Mouse (Mus musculus): ENCODE data around the gene Rab28.
"Not testable (repeated sequence)": the region's sequence is repeated elsewhere in the genome, so short reads cannot be mapped to it uniquely, and the experiment has no call there.

Rab28 gene

DNA sequence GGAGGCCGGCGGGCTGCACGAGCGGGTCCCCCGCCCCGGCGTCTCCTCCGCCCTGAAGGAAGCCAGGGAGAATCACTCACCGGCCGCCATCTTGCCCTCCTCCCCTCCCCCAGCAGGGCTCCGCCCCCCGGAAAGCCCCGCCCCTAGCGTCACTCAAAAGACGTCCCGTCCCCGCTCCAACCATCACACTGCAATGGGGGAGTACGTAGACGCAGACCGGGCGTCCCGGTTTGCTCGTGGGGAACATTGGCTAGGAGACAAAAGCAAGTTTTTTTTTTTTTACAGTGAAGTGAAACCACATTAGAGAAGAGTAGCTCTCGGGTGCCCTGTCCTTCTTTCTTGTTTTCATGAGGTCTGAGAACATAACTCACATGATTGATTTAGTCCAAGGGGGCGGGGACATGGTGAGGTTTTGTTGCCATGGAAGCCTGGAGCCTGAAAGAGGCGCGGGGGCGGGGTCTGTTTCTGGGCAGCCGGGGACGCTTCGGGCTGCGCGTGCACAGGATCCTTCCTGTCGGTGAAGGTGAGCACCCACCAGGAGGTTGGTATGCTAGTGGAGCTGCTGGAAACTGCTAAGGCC is at the start of gene Rab28:
Gene Rab28 (minus strand): TSS at position 107 of the 580 bp plus-strand sequence.
- in situ Hi-C loops (cut with MboI, MseI): no loop called here

DNA sequence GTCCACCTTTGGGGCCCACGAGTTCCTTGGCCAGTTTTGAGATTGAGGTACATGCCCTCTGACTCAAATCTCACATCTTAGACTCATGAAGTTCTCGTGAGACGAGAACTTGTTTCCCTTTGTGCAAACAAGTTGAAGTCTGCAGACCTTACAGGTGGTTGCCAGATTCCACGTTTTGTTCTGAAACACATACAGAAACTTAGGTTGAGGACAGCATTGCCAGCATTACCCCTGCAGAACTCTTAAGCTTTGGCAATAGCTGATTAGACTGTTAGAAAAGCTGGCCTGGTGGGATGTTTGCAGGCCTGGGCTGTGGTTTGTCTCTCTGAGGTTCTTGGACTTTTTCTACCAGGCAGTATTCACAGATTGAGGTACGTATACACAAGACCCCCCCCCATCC is 49.4 kb upstream of the Rab28 start:
- in situ Hi-C loops (cut with MboI, MseI): loop anchor here (10.0 kb wide), 1 partner anchor 633 kb away; no protein-coding TSS in a partner anchor

DNA sequence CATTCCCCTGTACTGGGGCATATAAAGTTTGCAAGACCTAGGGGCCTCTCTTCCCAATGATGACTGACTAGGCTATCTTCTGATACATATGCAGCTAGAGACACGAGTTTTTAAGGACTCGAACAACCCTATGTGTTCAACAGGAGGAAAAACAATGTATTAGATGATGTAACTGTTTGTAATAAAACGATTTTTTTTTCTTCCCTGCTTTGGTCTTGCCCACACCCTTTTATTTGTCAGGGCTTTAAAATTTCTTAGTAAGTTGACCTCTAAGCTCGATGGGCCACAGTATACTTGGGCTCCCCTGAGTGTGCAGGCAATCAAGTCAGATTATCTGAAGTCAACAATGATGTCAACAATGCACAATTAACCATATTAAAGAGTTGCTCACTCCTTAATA is 48.4 kb upstream of the Rab28 start:
- in situ Hi-C loops (cut with MboI, MseI): loop anchor here (10.0 kb wide), 1 partner anchor 632 kb away; no protein-coding TSS in a partner anchor

DNA sequence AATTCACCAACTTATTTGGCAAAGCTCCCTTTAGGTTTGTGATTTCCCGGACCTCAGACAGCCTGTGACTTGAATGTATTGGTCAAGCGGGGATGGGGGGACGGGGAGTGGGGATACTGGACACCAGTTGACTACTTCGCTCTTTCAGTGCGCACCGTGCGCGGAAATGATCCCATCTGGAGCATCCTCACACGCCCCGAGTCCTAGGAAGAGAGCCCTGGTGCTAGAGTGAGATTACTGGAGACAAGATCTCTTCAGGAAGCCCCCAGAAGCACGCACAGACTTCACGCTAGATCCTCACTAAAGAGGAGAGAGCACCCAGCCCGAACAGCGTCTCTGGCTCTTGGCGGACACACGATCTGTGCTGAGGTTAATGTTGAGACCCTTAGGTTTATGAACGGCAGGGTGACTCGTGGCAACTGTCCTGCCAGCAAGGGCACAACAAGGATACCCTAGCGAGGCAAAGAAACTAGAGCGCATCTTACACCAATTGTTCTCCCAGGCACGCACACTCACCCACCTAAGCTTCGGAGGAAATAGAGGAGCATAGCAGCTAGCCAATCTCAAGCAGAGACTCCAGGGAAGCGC is 47.5 kb upstream of the Rab28 start:
- in situ Hi-C loops (cut with MboI, MseI): loop anchor here (10.0 kb wide), 1 partner anchor 631 kb away; no protein-coding TSS in a partner anchor

DNA sequence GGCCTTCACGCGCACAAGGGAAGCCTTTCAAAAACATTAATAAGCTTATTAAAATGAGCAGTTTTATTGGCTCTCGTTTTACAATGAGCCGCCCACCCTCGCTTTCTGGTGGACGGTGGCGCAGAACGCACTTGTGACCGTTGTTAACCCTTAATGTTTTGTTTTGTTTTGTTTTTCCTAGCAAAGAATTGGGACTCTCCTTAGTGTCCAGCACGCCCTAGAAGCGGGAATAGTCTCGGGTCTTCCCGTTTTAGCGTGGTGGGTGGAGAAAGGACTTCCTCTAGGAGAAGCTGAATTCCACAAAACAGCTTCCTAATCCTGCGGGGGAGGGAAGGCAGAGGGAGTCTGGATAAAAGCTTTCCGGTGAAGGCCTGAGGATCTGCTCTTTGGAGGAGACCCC is 46.9 kb upstream of the Rab28 start:
- in situ Hi-C loops (cut with MboI, MseI): loop anchor here (10.0 kb wide), 1 partner anchor 630 kb away; no protein-coding TSS in a partner anchor

DNA sequence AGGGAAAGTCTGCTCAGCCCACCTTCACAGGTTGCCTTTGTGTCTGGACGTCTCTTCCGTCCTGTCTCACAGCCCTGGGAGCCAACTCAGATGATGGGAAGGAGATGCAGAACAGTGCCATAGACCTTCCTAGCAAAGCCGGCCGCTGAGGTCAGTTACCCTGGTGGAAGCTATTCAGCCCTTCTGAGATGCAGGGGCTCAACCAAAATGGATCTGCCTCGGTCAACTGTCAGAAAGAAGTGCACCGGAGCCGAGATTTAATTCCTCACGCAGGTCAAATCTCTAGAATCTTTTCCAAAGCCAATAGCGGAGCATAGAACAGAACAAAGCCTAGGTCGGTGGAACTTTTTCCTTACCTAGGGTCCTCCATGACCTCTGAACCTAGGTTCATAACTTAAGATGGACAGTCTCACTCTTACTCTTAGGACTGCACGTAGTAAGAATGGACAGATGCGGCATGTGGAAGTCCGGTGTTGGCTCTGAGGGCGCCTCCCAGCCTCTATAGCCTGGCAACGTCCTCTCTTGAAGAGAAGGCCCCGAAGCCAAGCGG is 46.3 kb upstream of the Rab28 start:
- in situ Hi-C loops (cut with MboI, MseI): loop anchor here (10.0 kb wide), 1 partner anchor 630 kb away; no protein-coding TSS in a partner anchor

DNA sequence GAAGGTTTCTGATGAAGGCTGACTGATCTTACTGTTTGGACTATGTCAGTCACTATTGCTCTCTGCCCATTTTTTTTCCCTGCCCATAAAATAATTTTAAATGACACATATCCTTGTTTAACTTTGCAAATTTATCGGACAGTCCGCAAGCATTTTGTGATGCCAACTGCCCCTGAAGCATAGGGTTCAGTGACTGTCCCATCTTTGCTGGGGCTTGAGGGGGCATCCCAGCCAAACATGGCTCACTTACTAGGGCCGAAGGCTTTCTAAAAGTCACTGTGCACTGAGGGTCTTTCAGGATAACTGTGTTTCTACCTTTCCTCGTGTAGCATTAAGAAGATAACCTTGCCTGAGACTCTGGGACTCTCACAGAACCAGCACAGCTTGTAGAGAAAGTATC is 44.8 kb upstream of the Rab28 start:
- in situ Hi-C loops (cut with MboI, MseI): loop anchor here (10.0 kb wide), 1 partner anchor 628 kb away; no protein-coding TSS in a partner anchor

DNA sequence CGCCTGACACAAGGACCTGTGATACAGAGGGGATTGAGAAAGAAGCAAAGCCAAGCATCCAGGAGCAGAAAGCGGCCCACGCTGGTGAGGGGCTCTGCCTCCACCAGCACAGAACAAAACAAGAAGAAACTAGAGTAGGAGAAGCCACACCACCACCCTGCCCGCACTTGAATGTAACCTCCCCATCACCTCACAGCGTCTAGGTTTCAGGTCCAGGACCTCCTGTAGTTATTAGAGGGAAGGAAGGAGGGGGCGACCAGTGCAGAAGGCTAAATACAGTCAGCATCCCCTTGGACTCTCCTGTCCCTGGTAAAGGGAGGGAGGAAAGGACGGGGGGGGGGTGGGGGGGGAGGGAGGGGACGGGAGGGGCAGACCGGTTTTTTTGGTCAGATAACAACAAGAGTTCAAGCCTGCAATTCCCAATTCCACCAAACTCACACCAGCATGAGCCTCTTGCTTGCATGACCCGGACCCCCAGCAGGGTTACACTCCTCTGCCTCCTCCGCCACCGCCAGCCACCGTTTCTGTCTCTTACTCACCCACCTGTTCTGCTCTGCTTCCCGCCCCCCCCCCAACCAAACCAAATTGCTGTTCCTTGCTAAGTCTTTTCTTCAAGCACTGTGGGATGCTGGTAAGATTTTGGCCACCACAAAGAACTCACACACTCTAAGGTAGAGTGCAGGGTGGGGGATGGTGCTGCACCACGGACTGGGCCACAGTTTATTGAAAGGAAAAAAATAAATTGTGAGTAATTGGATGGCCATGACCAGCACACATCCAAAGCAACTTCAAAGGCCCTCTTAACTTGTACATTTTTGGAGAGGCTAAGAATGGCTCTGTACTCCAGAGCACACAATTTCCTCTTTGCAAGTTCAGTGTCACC is 37.2 kb upstream of the Rab28 start:
- in situ Hi-C loops (cut with MboI, MseI): no loop called here

DNA sequence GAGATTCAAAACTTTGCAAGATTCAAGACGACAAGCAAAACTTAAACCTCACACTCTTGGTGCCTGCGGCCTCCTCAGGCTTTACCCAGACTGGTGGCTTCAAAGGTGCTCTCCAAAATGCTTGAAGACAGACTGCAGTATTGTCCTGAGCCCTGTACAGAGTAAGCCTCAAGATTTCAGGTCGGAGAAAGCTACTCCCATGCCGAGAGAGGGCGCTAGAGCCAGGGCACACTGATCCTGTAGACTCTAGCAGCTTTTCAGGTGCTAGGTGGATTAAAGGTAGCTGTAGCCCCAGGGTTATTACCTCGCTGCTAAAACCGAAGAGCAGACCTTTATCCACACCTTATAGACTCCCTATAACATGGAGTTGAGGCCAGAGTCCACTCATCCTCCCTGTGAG is 36.3 kb upstream of the Rab28 start:
- in situ Hi-C loops (cut with MboI, MseI): no loop called here

DNA sequence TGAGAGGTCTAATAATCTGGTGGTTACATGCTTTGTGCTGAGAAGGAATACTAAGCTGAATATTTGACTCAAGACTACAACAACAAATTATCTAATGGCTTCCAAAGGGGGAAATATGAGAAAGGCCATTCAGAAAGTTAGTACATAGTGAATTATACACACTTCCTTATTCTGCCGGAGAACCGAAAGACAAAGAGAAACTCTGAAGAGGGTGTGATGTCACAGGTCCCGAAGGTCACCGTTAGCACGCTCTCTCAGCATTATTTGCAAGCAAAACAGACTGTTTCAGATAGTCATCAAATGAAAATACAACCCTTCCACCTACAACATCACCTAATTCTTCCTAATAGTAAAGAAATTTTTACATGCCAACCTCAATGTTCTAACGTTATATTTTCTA is 30.9 kb upstream of the Rab28 start:
- in situ Hi-C loops (cut with MboI, MseI): no loop called here

DNA sequence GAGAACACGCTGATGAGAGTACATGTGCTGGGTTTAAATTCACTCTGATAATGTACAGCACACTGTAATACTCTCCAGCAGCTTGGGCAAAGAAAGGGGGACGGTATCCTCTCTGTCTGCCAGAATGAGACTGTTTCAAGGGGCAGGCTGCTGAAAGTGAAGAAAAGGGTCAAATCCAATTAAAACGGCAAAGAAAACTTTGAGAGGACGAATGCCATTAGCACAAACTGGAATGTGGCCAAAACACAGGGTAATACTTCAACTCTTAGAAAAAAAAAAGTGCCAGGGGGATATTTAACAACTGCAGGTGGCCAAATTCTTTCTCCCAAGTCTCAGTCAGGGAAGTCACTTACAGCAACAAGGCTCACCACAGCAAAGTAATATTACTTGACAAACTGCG is 29.1 kb upstream of the Rab28 start:
- in situ Hi-C loops (cut with MboI, MseI): no loop called here

DNA sequence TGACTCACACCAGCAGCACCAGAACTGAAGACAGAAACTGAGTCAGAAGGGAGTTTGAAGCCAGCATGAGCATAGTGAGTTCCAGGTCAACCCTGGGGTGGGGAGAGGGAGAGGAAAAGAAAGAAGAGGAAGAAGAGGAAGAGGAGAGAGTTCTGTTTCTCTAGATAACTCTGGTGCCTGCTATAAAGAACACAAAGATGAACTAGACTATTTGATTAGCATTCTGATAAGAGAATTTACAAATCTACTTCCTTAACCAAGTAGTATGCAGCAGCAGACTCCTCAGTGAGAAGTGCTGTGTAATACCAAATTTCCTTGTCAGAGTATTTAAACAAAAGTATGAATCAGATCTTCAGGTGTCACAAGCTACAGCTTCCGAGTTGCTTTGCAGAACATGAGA is 19.1 kb upstream of the Rab28 start:
- in situ Hi-C loops (cut with MboI, MseI): no loop called here

DNA sequence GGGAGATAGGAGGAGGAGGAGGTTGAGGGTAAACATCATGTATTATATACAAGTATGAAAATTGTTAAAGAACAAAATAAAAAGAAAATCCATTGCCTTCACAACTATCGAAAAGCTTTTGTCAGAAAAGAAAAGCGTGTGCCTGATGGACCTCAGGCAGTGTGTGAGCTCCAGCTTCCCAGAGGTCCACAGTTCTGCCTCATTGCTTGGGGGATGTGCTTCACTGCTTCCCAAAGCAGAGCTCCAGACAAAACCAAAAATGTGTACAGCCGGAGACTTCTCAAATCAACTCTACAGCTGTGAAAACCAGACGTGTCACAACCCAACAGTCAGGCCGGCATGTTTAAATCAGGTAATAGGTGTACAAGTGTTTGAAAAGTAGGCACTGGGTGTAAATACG is 17.6 kb upstream of the Rab28 start:
- in situ Hi-C loops (cut with MboI, MseI): no loop called here

DNA sequence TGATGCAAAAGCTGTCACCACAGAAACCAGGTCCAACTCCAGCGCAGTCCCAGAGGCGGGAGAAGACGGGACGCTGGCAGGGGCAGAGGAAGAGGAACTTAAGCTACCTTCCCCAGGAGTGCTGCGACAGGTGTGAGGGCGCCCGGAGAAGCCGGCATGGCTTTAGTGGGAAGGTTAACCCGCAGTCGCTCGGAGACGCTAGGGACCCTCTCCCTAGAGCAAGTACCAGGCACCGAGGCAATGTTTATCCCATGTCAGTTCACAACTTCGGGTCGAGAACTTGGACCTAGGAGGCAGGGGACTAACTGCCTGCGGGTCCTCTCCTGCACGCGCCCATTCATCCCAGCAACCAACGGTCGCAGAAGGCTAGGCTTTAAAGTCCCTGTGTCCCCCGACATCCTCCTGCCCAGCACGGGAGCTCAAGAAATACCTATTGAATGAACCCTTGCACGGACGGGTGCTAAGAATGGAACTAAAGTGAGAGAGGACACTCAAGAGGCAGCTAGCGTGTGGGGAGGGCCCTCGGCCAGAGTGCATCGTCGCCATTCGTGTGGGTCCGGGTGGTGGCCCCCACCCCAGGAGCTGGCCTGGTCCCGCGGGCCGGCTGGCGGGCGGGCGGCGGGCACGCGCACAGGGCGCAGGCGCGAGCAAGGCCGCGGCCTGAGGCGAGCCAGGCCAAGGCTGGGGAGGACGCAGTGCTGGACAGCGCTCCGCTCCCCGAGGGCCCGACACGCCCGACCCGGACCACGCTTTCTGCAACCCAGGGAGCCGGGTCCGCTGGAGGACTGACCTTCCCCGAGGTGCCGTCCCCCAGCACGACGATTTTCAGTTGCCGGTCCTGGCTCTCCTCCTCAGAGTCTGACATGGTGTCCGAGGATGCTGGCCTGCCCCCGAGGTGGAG is 592 bp downstream of the Rab28 start:
- in situ Hi-C loops (cut with MboI, MseI): no loop called here

DNA sequence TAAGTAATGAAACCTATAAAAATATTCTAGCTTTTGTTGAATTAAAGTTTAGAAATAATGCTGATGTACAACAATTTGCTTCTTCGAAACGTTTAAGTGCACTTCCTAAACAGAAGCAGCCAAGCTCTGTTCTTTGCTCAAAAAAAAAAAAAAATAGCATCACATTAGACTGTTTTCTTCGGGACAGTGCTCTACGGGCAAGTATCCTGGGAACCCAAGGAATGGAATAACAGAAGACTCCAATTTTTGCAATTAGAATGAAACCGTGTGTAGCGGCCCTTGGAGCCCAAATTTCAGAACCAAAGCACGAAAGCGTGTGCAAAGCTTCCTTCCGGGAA is 1.2 kb downstream of the Rab28 start:
- in situ Hi-C loops (cut with MboI, MseI): no loop called here

DNA sequence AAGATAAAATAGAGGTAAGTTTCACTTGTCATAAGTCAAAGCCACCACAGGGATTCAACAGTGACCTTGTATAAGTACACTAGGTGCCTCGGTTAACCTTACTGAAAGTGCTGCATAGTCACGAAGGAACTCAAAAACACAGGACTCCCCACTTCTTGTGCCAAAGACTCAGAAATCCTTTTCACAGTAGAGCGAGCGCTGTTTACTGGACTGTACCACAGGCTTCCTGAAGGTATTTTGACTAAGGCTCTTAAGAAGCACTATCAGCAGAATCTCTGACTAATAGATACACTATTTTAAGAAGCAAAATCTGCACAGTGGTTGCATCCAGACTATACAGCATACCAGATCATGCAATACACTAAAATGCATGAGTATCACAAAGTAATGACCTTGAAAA is 6.9 kb downstream of the Rab28 start:
- in situ Hi-C loops (cut with MboI, MseI): not testable (repeated sequence)

DNA sequence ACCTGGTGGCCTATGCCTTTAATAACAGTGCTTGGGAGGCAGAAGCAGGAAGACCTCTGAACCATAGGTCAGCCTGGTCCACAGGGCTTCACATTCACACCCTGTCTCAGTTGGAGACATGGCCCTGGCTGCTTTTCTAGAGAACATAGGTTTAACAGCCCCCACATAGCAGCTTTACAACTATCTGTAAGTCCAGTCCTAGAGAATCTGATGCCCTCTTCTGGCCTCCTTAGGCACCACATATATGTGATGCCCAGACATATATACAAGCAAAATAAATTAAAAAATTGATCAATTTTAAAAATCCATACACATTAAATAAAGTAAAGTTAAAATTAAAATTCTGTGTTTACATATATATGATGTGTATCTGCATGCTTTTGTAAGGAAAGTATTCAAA is 10.0 kb downstream of the Rab28 start:
- in situ Hi-C loops (cut with MboI, MseI): no loop called here

DNA sequence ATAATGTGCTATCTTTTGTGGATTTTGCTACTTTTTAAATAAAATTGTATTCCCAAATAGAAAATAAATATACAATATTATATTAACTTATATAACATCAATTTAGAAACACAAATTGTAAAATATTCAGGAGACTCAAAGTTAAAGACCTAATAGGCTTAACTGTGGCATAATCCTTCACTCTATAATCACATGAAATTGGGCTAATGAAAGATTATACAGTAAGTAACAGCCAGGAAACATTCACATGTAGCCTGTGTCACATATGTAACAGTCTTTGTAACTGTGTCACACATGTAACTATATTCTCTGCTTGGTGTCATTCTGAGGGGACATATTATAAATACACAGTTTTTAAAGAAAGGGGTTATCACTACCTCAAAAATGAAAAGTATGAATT is 22.9 kb downstream of the Rab28 start:
- in situ Hi-C loops (cut with MboI, MseI): no loop called here

DNA sequence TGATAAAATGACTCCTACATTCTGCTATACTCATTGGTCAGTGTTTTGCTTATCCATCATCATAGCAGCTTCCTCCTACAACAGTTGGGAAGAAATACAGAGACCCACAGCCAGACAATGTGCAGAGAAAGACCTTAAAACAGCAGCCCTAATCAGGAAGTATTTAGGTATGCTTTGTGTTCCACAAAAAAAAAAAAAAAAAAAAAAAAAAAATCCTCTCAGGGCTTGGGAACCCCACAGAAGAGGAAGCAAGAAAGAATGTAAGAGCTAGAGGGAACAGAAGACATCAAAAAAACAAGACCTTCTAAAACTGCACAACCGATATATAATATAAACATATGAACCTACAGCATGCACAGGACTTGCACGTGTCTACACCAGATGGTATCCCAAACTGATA is 24.0 kb downstream of the Rab28 start:
- in situ Hi-C loops (cut with MboI, MseI): no loop called here

DNA sequence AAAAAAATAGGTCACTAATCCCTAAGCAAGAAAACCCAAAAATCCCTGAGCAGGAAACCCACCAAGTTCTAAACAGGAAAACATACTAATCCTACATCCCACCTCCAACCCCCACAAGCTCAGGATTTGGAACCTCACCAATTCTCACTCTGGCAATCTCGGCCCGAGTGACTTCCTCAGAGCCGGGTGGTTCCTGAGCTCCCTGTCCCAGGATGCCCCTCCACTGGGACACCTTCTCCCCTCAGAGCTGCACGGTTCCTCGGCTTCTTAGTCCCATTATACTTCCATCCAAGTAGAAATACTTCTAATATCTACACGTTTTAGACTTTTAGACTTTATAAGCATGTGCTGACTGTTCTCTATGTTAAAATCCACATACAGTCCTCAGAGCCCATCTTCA is 41.9 kb downstream of the Rab28 start:
- in situ Hi-C loops (cut with MboI, MseI): no loop called here

DNA sequence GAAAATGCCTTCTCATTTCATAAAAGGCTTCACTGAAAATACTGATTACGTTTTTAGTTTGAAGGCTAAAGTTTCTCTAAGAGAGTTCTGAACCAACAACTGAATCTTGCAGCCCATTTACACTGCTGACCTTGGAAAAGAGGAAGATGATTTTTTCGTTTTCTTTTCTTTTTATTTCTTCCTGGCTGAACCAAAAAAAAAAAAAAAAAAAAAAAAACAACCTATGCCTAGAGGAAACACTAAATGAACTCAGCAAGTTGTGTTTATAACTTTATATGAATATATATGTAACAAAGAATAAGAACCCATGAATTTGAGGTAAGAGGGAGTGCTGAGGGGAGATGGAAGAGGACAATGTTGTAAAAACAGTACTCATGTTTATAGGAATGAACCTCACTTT is 71.2 kb downstream of the Rab28 start:
- in situ Hi-C loops (cut with MboI, MseI): no loop called here
